Mouse (Mus musculus) ES-Bruce4 (cell line): ENCODE measurements around the gene Fblim1.

Experiments used
- EP300 ChIP-seq: IDR thresholded peaks from 2 replicates; pipeline ENCODE4 v1.6.1; 2011; ENCODE audit warnings: low read depth, low read length; ENCODE audit not compliant: insufficient read depth
- POLR2A ChIP-seq: IDR thresholded peaks from one replicate; pipeline ENCODE4 v1.8.1; 2011; ENCODE audit warnings: low read length; ENCODE audit not compliant: insufficient read depth

DNA sequence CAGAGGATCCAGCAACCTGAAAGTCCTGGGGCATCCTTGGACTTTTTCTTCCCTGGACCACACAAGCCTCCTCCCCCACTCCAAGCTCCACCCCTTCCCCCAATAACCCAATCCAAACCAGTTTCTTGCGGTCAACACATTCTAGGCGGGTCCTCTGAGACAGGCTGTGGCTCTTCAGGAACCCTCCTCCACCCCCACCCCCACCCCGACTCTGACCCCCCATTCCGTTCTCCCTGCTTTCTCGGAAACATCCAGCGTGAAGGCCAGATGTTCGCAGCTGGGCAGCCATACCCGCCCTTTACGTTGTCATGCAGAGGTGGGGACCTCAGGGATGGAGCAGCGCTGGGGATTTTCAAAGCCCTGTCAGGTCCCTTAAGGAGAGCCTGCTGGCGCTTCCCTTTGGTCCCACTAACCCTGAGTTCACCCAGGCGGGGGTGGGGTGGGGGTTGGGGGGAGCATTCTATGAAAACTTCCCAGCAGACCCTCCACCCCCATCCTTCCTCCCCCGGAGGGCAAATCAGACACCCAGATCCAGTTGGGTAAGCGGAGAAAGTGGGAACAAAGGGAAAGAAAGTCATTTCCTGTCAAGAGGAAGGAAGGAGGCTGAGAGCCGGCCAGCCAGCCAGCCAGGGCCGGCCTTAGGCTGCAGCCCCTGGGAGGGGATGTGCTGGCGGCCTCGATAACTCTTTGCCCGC is 7.5 kb downstream of the Fblim1 start:
- peak; percentile 91 for TF ChIP-seq EP300
- no peak for TF ChIP-seq POLR2A
